Mouse (Mus musculus) MEL (cell line): Measurements from ENCODE around the gene Elp1. TPM values are rescaled to one million over a fixed set of nuclear protein-coding genes. Genes with fewer than 3 reads are reported as not detected.

Experiments
- DNase-seq: peaks from one replicate; pipeline ENCODE4 v3.0.0; 2011; ENCODE audit warnings: low read depth, low spot score
- H3K27ac ChIP-seq: 2 replicates; pipeline ENCODE4 v1.5.1; 2012; ENCODE audit warnings: low read depth, mild to moderate bottlenecking, control low read depth, low read length, moderate library complexity; ENCODE audit not compliant: control insufficient read depth
- H3K27me3 ChIP-seq, 2 experiments: fragments of 150-350 bp in 1 of 2; sonication (generic) in 1 of 2; 2 replicates each; pipeline ENCODE4 v1.6.1; 2012; ENCODE audit warnings: low read length in 2 of 2, mild to moderate bottlenecking in 2 of 2, improper control_type of control experiment in 1 of 2, moderate library complexity in 1 of 2; ENCODE audit not compliant: insufficient read depth in 2 of 2, control insufficient read depth in 1 of 2
- H3K36me3 ChIP-seq, 2 experiments: 2 replicates each; pipeline ENCODE4 v1.6.1; 2012 to 2014; ENCODE audit warnings: low read length in 2 of 2, improper control_type of control experiment in 1 of 2, inconsistent platforms in 1 of 2, mild to moderate bottlenecking in 1 of 2; ENCODE audit not compliant: insufficient read depth in 2 of 2, control insufficient read depth in 1 of 2
- H3K4me1 ChIP-seq, 2 experiments: fragments of 150-350 bp in 1 of 2; sonication (generic) in 1 of 2; 2 replicates each; pipeline ENCODE4 v1.6.1; 2012; ENCODE audit warnings: low read length in 2 of 2, improper control_type of control experiment in 1 of 2, mild to moderate bottlenecking in 1 of 2; ENCODE audit not compliant: insufficient read depth in 2 of 2, control insufficient read depth in 1 of 2
- H3K4me3 ChIP-seq, 2 experiments: fragments of 150-350 bp in 1 of 2; sonication (generic) in 1 of 2; 2 replicates each; pipeline ENCODE4 v1.5.1; 2012; ENCODE audit warnings: low read depth in 2 of 2, low read length in 2 of 2, mild to moderate bottlenecking in 2 of 2, moderate library complexity in 2 of 2, control low read depth in 1 of 2, improper control_type of control experiment in 1 of 2; ENCODE audit not compliant: control insufficient read depth in 1 of 2, insufficient read depth in 1 of 2
- H3K79me2 ChIP-seq: 2 replicates; pipeline ENCODE4 v1.6.1; 2012; ENCODE audit warnings: mild to moderate bottlenecking, low read length, moderate library complexity; ENCODE audit not compliant: control insufficient read depth, poor library complexity, insufficient read depth
- H3K9ac ChIP-seq: 2 replicates; pipeline ENCODE4 v1.6.1; 2012; ENCODE audit warnings: low read depth, mild to moderate bottlenecking, control low read depth, low read length, moderate library complexity; ENCODE audit not compliant: control insufficient read depth, poor library complexity, severe bottlenecking
- H3K9me3 ChIP-seq: fragments of 150-350 bp; sonication (generic); replicated peaks from 2 replicates; pipeline ENCODE4 v1.6.1; 2012; ENCODE audit warnings: mild to moderate bottlenecking, low read length, improper control_type of control experiment, moderate library complexity; ENCODE audit not compliant: insufficient read depth
- CHD2 ChIP-seq: IDR thresholded peaks from 2 replicates; pipeline ENCODE4 v1.6.1; 2011; ENCODE audit warnings: low read length, improper control_type of control experiment
- E2F4 ChIP-seq: IDR thresholded peaks from 2 replicates; pipeline ENCODE4 v1.6.1; 2011; ENCODE audit warnings: low read depth, low read length, improper control_type of control experiment, borderline replicate concordance
- ELF1 ChIP-seq: IDR thresholded peaks from 2 replicates; pipeline ENCODE4 v1.6.1; 2014; ENCODE audit warnings: low read depth, mild to moderate bottlenecking, inconsistent platforms, low read length, improper control_type of control experiment, moderate library complexity
- GATA1 ChIP-seq: IDR thresholded peaks from 2 replicates; pipeline ENCODE4 v1.6.1; 2011; ENCODE audit warnings: low read depth, low read length, improper control_type of control experiment
- HCFC1 ChIP-seq: IDR thresholded peaks from 2 replicates; pipeline ENCODE4 v1.6.1; 2012; ENCODE audit warnings: low read depth, mild to moderate bottlenecking, inconsistent platforms, low read length, improper control_type of control experiment, moderate library complexity
- JUND ChIP-seq: IDR thresholded peaks from 2 replicates; pipeline ENCODE4 v1.6.1; 2011; ENCODE audit warnings: low read depth, mild to moderate bottlenecking, improper control_type of control experiment, low read length
- KAT2A ChIP-seq: conservative IDR thresholded peaks from 2 replicates; pipeline ENCODE4 v1.6.1; 2012; ENCODE audit warnings: low read depth, low read length, improper control_type of control experiment, inconsistent platforms
- MAFK ChIP-seq: IDR thresholded peaks from 2 replicates; pipeline ENCODE4 v1.6.1; 2011; ENCODE audit warnings: low read depth, mild to moderate bottlenecking, low read length, improper control_type of control experiment, borderline replicate concordance
- MAX ChIP-seq: IDR thresholded peaks from 2 replicates; pipeline ENCODE4 v1.6.1; 2011; ENCODE audit warnings: low read length, improper control_type of control experiment
- MEF2A ChIP-seq: IDR thresholded peaks from 2 replicates; pipeline ENCODE4 v1.6.1; 2014; ENCODE audit warnings: low read depth, mild to moderate bottlenecking, inconsistent platforms, low read length, improper control_type of control experiment; ENCODE audit not compliant: poor library complexity, insufficient replicate concordance, severe bottlenecking; ENCODE audit errors: extremely low read depth
- MXI1 ChIP-seq: IDR thresholded peaks from 2 replicates; pipeline ENCODE4 v1.6.1; 2011; ENCODE audit warnings: mild to moderate bottlenecking, low read depth, low read length, improper control_type of control experiment
- MYB ChIP-seq: IDR thresholded peaks from 2 replicates; pipeline ENCODE4 v1.6.1; 2011; ENCODE audit warnings: mild to moderate bottlenecking, low read depth, low read length, improper control_type of control experiment
- MYC ChIP-seq: IDR thresholded peaks from 2 replicates; pipeline ENCODE4 v1.6.1; 2011; ENCODE audit warnings: low read depth, mild to moderate bottlenecking, low read length, improper control_type of control experiment, moderate library complexity
- NELFE ChIP-seq: IDR thresholded peaks from 2 replicates; pipeline ENCODE4 v1.6.1; 2011; ENCODE audit warnings: low read depth, low read length, improper control_type of control experiment
- NRF1 ChIP-seq: IDR thresholded peaks from 2 replicates; pipeline ENCODE4 v1.6.1; 2014; ENCODE audit warnings: low read depth, mild to moderate bottlenecking, inconsistent platforms, low read length, improper control_type of control experiment, moderate library complexity; ENCODE audit not compliant: poor library complexity, insufficient read depth, severe bottlenecking
- POLR2AphosphoS2 ChIP-seq: IDR thresholded peaks from 2 replicates; pipeline ENCODE4 v1.6.1; 2011; ENCODE audit warnings: low read length, improper control_type of control experiment
- POLR2AphosphoS5 ChIP-seq: IDR thresholded peaks from 2 replicates; pipeline ENCODE4 v1.6.1; 2012; ENCODE audit warnings: low read depth, borderline replicate concordance, mild to moderate bottlenecking, inconsistent platforms, low read length, moderate library complexity, mixed read lengths
- RAD21 ChIP-seq: IDR thresholded peaks from 2 replicates; pipeline ENCODE4 v1.6.1; 2011; ENCODE audit warnings: mild to moderate bottlenecking, low read depth, low read length, improper control_type of control experiment
- TBP ChIP-seq: IDR thresholded peaks from 2 replicates; pipeline ENCODE4 v1.8.0; 2011; ENCODE audit warnings: low read depth, low read length, improper control_type of control experiment
- UBTF ChIP-seq: IDR thresholded peaks from 2 replicates; pipeline ENCODE4 v1.6.1; 2012; ENCODE audit warnings: low read depth, mild to moderate bottlenecking, inconsistent platforms, low read length, improper control_type of control experiment, moderate library complexity, borderline replicate concordance; ENCODE audit not compliant: insufficient read depth
- USF2 ChIP-seq, 2 experiments: IDR thresholded peaks; 2 replicates each; pipeline ENCODE4 v1.6.1; 2011 to 2012; ENCODE audit warnings: improper control_type of control experiment in 2 of 2, low read length in 2 of 2, borderline replicate concordance in 1 of 2, inconsistent platforms in 1 of 2, low read depth in 1 of 2, mild to moderate bottlenecking in 1 of 2; ENCODE audit not compliant: insufficient read depth in 1 of 2
- ZKSCAN1 ChIP-seq: IDR thresholded peaks from 2 replicates; pipeline ENCODE4 v1.6.1; 2012; ENCODE audit warnings: low read depth, mild to moderate bottlenecking, inconsistent platforms, low read length, improper control_type of control experiment, moderate library complexity
- ZMIZ1 ChIP-seq: IDR thresholded peaks from 2 replicates; pipeline ENCODE4 v1.6.1; 2012; ENCODE audit warnings: low read depth, mild to moderate bottlenecking, inconsistent platforms, low read length, improper control_type of control experiment, moderate library complexity
- polyA plus RNA-seq, 2 experiments: library from polyadenylated mRNA; stranded (reverse) in 1 of 2; unstranded in 1 of 2; fragments of >175 nt in 1 of 2; fragments of >200 nt in 1 of 2; gene quantifications; 2 replicates each; pipeline versions ENCODE4 v1.2.1 to v1.2.4; 2012; ENCODE audit warnings: low replicate concordance in 2 of 2, low read depth in 1 of 2; ENCODE audit not compliant: insufficient read length in 2 of 2, insufficient read depth in 1 of 2, missing spikeins in 1 of 2
- total RNA-seq: library from RNA; depleted of rRNA; stranded (reverse); fragments of 300-350 nt; gene quantifications from 2 replicates; pipeline ENCODE4 v1.2.3, GENCODE M21; 2012

Elp1 gene
- total and polyA plus RNA-seq, 3 experiments: 38.0 to 144 (median 41.3) TPM

- no peaks in the 10 kb centered on the region for H3K4me1 ChIP-seq
- no peaks in the 10 kb centered on the region for H3K27me3 ChIP-seq
- H3K36me3 ChIP-seq: peaks cover 0 to 12% of the 10 kb centered on the region in 2 experiments; a peak in 2 of 4 replicates
- TF ChIP-seq UBTF: no peak
- no peak for TF ChIP-seq JUND
- no peak for TF ChIP-seq E2F4
- no peak for TF ChIP-seq MYC
- TF ChIP-seq CHD2: no peak
- TF ChIP-seq POLR2AphosphoS5: no peak
- TF ChIP-seq KAT2A: no peak
- no peak overlapping the region for H3K27ac ChIP-seq
- H3K9ac ChIP-seq: no peak overlapping the region
- DNase-seq: no peak
- H3K4me3 ChIP-seq: no peak overlapping the region
- H3K79me2 ChIP-seq: no peaks in the 10 kb centered on the region
- H3K9me3 ChIP-seq: no peaks in the 10 kb centered on the region
Measured at GRCm38 (mm10) chr4:56756021-56756420, 46.1 kb downstream of the Elp1 start.

GRCm38 (mm10) chr4:56747456-56747855 is 54.7 kb downstream of the Elp1 start:
- no peak for DNase-seq
- H3K79me2 ChIP-seq: no peaks in the 10 kb centered on the region
- H3K9me3 ChIP-seq: no peaks in the 10 kb centered on the region
- no peak overlapping the region for H3K4me3 ChIP-seq
- no peak overlapping the region for H3K9ac ChIP-seq
- H3K4me1 ChIP-seq: no peaks in the 10 kb centered on the region
- TF ChIP-seq USF2 (IDR thresholded peaks at IDR 0.05; ENCODE audit: borderline replicate concordance in 1 of 2, insufficient read depth in 1 of 2, low read depth in 1 of 2, low read length in 2 of 2) (no peak), MEF2A (no peak), ELF1 (no peak), CHD2 (no peak), ZMIZ1 (no peak), KAT2A (no peak), POLR2AphosphoS2 (no peak), MXI1 (no peak), MYB (no peak), ZKSCAN1 (no peak), RAD21 (no peak), NRF1 (no peak), HCFC1 (no peak), MAX (no peak), TBP (no peak), POLR2AphosphoS5 (no peak), NELFE (no peak), GATA1 (no peak), MAFK (no peak)
- H3K36me3 ChIP-seq: peaks cover 0 to 7% of the 10 kb centered on the region in 2 experiments; a peak in 2 of 4 replicates
- H3K27me3 ChIP-seq: no peaks in the 10 kb centered on the region
- no peak overlapping the region for H3K27ac ChIP-seq
